ENCODE assay signal across 8 mouse cellular contexts in the genomic region with DNA sequence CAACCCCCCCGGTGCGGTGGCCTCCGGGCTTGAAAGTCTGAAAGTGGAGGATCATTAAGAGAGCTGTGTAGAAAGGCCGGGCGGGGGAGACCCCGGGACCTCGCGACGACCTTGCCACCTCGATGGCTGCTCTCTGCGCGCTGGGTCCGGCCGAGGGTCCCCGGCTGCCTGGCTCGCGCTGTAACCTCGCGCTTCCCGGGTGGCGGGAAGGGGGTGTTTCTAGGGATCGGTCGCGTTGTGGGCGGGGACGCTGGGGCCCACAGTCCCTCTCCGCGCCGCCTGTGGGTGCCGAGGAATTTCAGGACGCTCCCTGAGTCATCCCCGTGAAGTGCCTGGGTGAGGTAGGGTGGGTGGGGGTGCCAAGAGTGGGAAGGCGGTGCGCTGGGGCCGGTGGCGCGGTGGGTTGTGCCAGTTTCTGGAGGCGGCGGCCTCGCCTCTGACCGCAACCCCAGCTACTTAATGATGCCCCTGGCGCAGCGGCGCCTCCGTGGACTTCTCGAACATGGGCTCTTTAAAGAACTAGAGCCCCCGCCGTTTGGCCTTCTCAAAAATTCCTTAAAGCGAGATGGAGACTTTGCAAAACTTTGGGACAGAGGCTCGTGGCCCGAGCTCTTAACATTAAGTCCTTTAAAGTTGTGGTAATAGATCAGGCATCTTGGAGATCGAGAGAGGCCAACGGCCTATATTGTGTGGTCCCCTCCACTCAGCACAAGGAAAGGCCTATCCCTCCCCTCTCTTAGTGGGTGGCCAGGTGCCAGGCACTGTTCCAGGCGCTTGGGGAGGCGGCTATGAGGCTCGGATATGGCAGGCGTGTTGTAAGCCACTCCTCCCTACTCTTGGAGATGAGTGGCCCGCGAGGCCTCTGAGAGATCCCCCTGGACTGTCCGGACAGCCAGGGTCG. TPM values are rescaled to one million over a fixed set of nuclear protein-coding genes. Genes with fewer than 3 reads are reported as not detected.
A peak's percentile ranks its signal among the peaks of the same experiment; 100 is the strongest.
DNase-seq lines count a peak whose midpoint lies in the region; ATAC-seq and TF ChIP-seq lines count a peak whose summit lies in the region.

No protein-coding gene starts in this region.

- H3K9me3 ChIP-seq in ES-Bruce4 (replicated peaks; ENCODE audit: control insufficient read depth, insufficient read depth, low read length, poor library complexity, severe bottlenecking), result no peaks in the 10 kb centered on the region
- H3K9me3 ChIP-seq in heart, embryonic 16.5 days (replicated peaks; ENCODE audit: control insufficient read depth, low read length), result no peaks in the 10 kb centered on the region
- no peaks in the 10 kb centered on the region for H3K9me3 ChIP-seq in limb, embryonic 13.5 days
- H3K9me3 ChIP-seq in midbrain, embryonic 14.5 days (ENCODE audit: control insufficient read depth, low read length), result no peaks in the 10 kb centered on the region

- peak overlapping the region; percentile 98 for H3K4me2 ChIP-seq in heart, embryonic 16.5 days (ENCODE audit: low read depth, low read length)
- H3K4me2 ChIP-seq in limb, embryonic 13.5 days (replicated peaks), result peak overlapping the region; percentile 99
- H3K4me2 ChIP-seq in midbrain, embryonic 14.5 days (ENCODE audit: low read length), result peak overlapping the region; percentile 97

- peak overlapping the region; percentile 84 for H3K4me3 ChIP-seq in ES-Bruce4 (ENCODE audit: low read depth, low read length)
- H3K4me3 ChIP-seq in heart, embryonic 16.5 days (ENCODE audit: low read length), result peak overlapping the region; percentile 74
- peak overlapping the region; percentile 61 for H3K4me3 ChIP-seq in limb, embryonic 13.5 days
- peak overlapping the region; percentile 56 for H3K4me3 ChIP-seq in midbrain, embryonic 14.5 days (replicated peaks; ENCODE audit: low read depth, low read length)

- ATAC-seq in heart, embryonic 16.5 days (replicated peaks; ENCODE audit: extremely low read depth, insufficient read depth, low FRiP score), result peak; percentile 35
- ATAC-seq in limb, embryonic 13.5 days (ENCODE audit: low FRiP score, low read depth), result peak; percentile 1; the same call in 1 of the 2 replicates
- ATAC-seq in midbrain, embryonic 14.5 days (ENCODE audit: low FRiP score, low TSS enrichment), result peak; percentile 11; the same call in 1 of the 2 replicates

- peaks cover 13% of the 10 kb centered on the region for H3K4me1 ChIP-seq in ES-Bruce4 (ENCODE audit: control insufficient read depth, insufficient read depth, low read length)
- H3K4me1 ChIP-seq in heart, embryonic 16.5 days (ENCODE audit: control insufficient read depth, insufficient read depth, low read length), result peaks cover 68% of the 10 kb centered on the region
- H3K4me1 ChIP-seq in limb, embryonic 13.5 days, result peaks cover 89% of the 10 kb centered on the region
- peaks cover 88% of the 10 kb centered on the region for H3K4me1 ChIP-seq in midbrain, embryonic 14.5 days (ENCODE audit: control insufficient read depth, insufficient read depth, low read length)

- no peak for TF ChIP-seq CTCF in ES-Bruce4 (IDR thresholded peaks at IDR 0.05; ENCODE audit: low read depth, low read length)

- WGBS in heart, embryonic 16.5 days, result under 1% methylated on average over 61 of the region's 61 CpGs
- under 1% methylated on average over 61 of the region's 61 CpGs for WGBS in limb, embryonic 13.5 days
- WGBS in midbrain, embryonic 14.5 days, result under 1% methylated on average over 58 of the region's 61 CpGs

- H3K27me3 ChIP-seq in ES-Bruce4 (ENCODE audit: control insufficient read depth, insufficient read depth, low read length, poor library complexity, severe bottlenecking), result no peaks in the 10 kb centered on the region
- H3K27me3 ChIP-seq in heart, embryonic 16.5 days (ENCODE audit: control insufficient read depth, insufficient read depth, low read length), result no peaks in the 10 kb centered on the region
- H3K27me3 ChIP-seq in limb, embryonic 13.5 days, result peaks cover 19% of the 10 kb centered on the region
- H3K27me3 ChIP-seq in midbrain, embryonic 14.5 days (ENCODE audit: control insufficient read depth, insufficient read depth, low read length), result no peaks in the 10 kb centered on the region

- peak overlapping the region; percentile 88 for H3K27ac ChIP-seq in ES-Bruce4 (ENCODE audit: insufficient read depth, low read length)
- H3K27ac ChIP-seq in heart, embryonic 16.5 days (ENCODE audit: low read length), result peak overlapping the region; percentile 99
- peak overlapping the region; percentile 81 for H3K27ac ChIP-seq in limb, embryonic 13.5 days
- H3K27ac ChIP-seq in midbrain, embryonic 14.5 days (replicated peaks; ENCODE audit: low read depth, low read length), result peak overlapping the region; percentile 99

- H3K36me3 ChIP-seq in ES-Bruce4 (ENCODE audit: control insufficient read depth, insufficient read depth, low read length, poor library complexity, severe bottlenecking), result no peaks in the 10 kb centered on the region
- H3K36me3 ChIP-seq in heart, embryonic 16.5 days (ENCODE audit: control insufficient read depth, insufficient read depth), result no peaks in the 10 kb centered on the region
- H3K36me3 ChIP-seq in limb, embryonic 13.5 days, result no peaks in the 10 kb centered on the region
- H3K36me3 ChIP-seq in midbrain, embryonic 14.5 days (ENCODE audit: control insufficient read depth, insufficient read depth, low read length), result no peaks in the 10 kb centered on the region

- TF ChIP-seq POLR2A in ES-Bruce4 (IDR thresholded peaks at IDR 0.05; ENCODE audit: insufficient read depth, low read length), result no peak

- TF ChIP-seq EP300 in ES-Bruce4 (IDR thresholded peaks at IDR 0.05; ENCODE audit: insufficient read depth, low read depth, low read length), result no peak

- peak; percentile 52 for DNase-seq in kidney, adult 18-20 months
- no peak for DNase-seq in kidney, adult 11 months
- peak; percentile 60 for DNase-seq in cerebellum, adult 8-10 months
- peak; percentile 62 for DNase-seq in midbrain, embryonic 14.5 days
- peak; percentile 38 for DNase-seq in yolk sac, embryonic 10.5 days (ENCODE audit: low spot score)

- peak overlapping the region; percentile 96 for H3K9ac ChIP-seq in ES-Bruce4 (ENCODE audit: low read depth, poor library complexity, severe bottlenecking)
- H3K9ac ChIP-seq in heart, embryonic 16.5 days (ENCODE audit: low read length), result peak overlapping the region; percentile 76
- peak overlapping the region; percentile 70 for H3K9ac ChIP-seq in limb, embryonic 13.5 days
- H3K9ac ChIP-seq in midbrain, embryonic 14.5 days (replicated peaks; ENCODE audit: low read length), result peak overlapping the region; percentile 80

RNA-seq across cellular contexts. Expression of a gene that starts 52.5 kb away (rescaled TPM):
- polyA plus RNA-seq in ES-Bruce4 (2011; ENCODE audit: insufficient read depth, insufficient read length, low read depth, missing spikeins), result 51.3 and 52.0 TPM in 2 replicates
- polyA plus RNA-seq in heart, embryonic 16.5 days (2015; fragmentation: Nextera tagmentation; extraction: Ambion mirVana), result 51.0 and 51.1 TPM in 2 replicates
- 104 and 108 TPM in 2 replicates for polyA plus RNA-seq in limb, embryonic 13.5 days (2015; fragmentation: Nextera tagmentation; extraction: Ambion mirVana)
- polyA plus RNA-seq in midbrain, embryonic 14.5 days (2014; fragmentation: Nextera tagmentation; extraction: Ambion mirVana), result 15.5 and 23.7 TPM in 2 replicates
